Mouse (Mus musculus) spleen, embryonic (tissue): ENCODE measurements around the gene Sdhaf3.
"Not testable (repeated sequence)": the region's sequence is repeated elsewhere in the genome, so short reads cannot be mapped to it uniquely, and the experiment has no call there.

Source experiments
- CTCF ChIA-PET: fragments of 350-600 bp; sonication (Branson Sonifier 250); formaldehyde crosslinking; loops from one replicate; lab custom pipeline; 2022; lab: Charles Lee

The Sdhaf3 gene

GRCm38 (mm10) chr6:6955764-6956561, at the start of gene Sdhaf3:
Sdhaf3 (plus strand) TSS chr6:6956004.
- CTCF ChIA-PET = interaction anchor here (0.6 kb wide), 1 partner anchor 1064 kb away, joined by 3 read pairs; no protein-coding TSS in a partner anchor

GRCm38 (mm10) chr6:6909586-6909985, 46.2 kb upstream of the Sdhaf3 start:
- CTCF ChIA-PET = no interaction called here

GRCm38 (mm10) chr6:6914304-6914703, 41.5 kb upstream of the Sdhaf3 start:
- CTCF ChIA-PET = no interaction called here

- CTCF ChIA-PET = no interaction called here
These were observed 40.8 kb upstream of the Sdhaf3 start for GRCm38 (mm10) chr6:6914849-6915525.

GRCm38 (mm10) chr6:6915526-6915915, 40.3 kb upstream of the Sdhaf3 start:
- CTCF ChIA-PET = no interaction called here

GRCm38 (mm10) chr6:6917334-6917733, 38.5 kb upstream of the Sdhaf3 start:
- CTCF ChIA-PET = no interaction called here

GRCm38 (mm10) chr6:6925264-6925663, 30.5 kb upstream of the Sdhaf3 start:
- CTCF ChIA-PET = no interaction called here

GRCm38 (mm10) chr6:6930831-6931230, 25.0 kb upstream of the Sdhaf3 start:
- CTCF ChIA-PET = no interaction called here

GRCm38 (mm10) chr6:6931507-6931906, 24.3 kb upstream of the Sdhaf3 start:
- CTCF ChIA-PET = no interaction called here

GRCm38 (mm10) chr6:6940845-6941244, 15.0 kb upstream of the Sdhaf3 start:
- CTCF ChIA-PET = no interaction called here

GRCm38 (mm10) chr6:6942813-6943212, 13.0 kb upstream of the Sdhaf3 start:
- CTCF ChIA-PET = no interaction called here

- CTCF ChIA-PET = no interaction called here
These were observed 8.2 kb upstream of the Sdhaf3 start for GRCm38 (mm10) chr6:6947650-6948049.

GRCm38 (mm10) chr6:6955395-6955763, 425 bp upstream of the Sdhaf3 start:
- CTCF ChIA-PET = no interaction called here

- CTCF ChIA-PET = not testable (repeated sequence)
These were observed 3.4 kb downstream of the Sdhaf3 start for GRCm38 (mm10) chr6:6959234-6959633.

- CTCF ChIA-PET = no interaction called here
These were observed 41.6 kb downstream of the Sdhaf3 start for GRCm38 (mm10) chr6:6997226-6997946.

- CTCF ChIA-PET = no interaction called here
These were observed 42.2 kb downstream of the Sdhaf3 start for GRCm38 (mm10) chr6:6997956-6998355.

- CTCF ChIA-PET = no interaction called here
These were observed 43.2 kb downstream of the Sdhaf3 start for GRCm38 (mm10) chr6:6999015-6999414.

- CTCF ChIA-PET = interaction anchor here (0.6 kb wide), 1 partner anchor 380 kb away, joined by 5 read pairs; no protein-coding TSS in a partner anchor
These were observed 47.3 kb downstream of the Sdhaf3 start for GRCm38 (mm10) chr6:7003085-7003484.

GRCm38 (mm10) chr6:7004005-7004404, 48.2 kb downstream of the Sdhaf3 start:
- CTCF ChIA-PET = interaction anchor here (0.6 kb wide), 1 partner anchor 379 kb away, joined by 5 read pairs; no protein-coding TSS in a partner anchor

GRCm38 (mm10) chr6:7038087-7038486, 82.3 kb downstream of the Sdhaf3 start:
- CTCF ChIA-PET = no interaction called here

- CTCF ChIA-PET = no interaction called here
These were observed 83.0 kb downstream of the Sdhaf3 start for GRCm38 (mm10) chr6:7038835-7039234.

- CTCF ChIA-PET = no interaction called here
These were observed 86.1 kb downstream of the Sdhaf3 start for GRCm38 (mm10) chr6:7041912-7042311.
